Mouse (Mus musculus): ENCODE results near the gene Gcg. TPM values are rescaled to one million over a fixed set of nuclear protein-coding genes. Genes with fewer than 3 reads are reported as not detected.

Gene Gcg
- total RNA-seq, 2 experiments from 2014 or later: 0.50 TPM; not detected in 1

- H3K27ac ChIP-seq: no peak overlapping the region
- no peak for DNase-seq (ENCODE audit: extremely low spot score in 1 of 2, low spot score in 2 of 2)
- no peak for TF ChIP-seq CTCF (IDR thresholded peaks at IDR 0.05)
- intact Hi-C loops (cut with DNase I): no loop called here
- no peak overlapping the region for H3K4me3 ChIP-seq
These were observed 14.0 kb upstream of the Gcg start for GRCm38 (mm10) chr2:62497333-62498002.

- Histone ChIP-seq H3K4me3 (no peak overlapping the region), H3K27ac (peak overlapping the region; percentile 13; the same call in 1 of the 2 replicates)
- no peak for TF ChIP-seq CTCF (IDR thresholded peaks at IDR 0.05)
- intact Hi-C loops (cut with DNase I): loop anchor here (1.0 kb wide), 1 partner anchor 31 kb away; no protein-coding TSS in a partner anchor
- DNase-seq (ENCODE audit: extremely low spot score in 1 of 2, low spot score in 2 of 2): no peak
These were observed 12.0 kb upstream of the Gcg start for GRCm38 (mm10) chr2:62495407-62495806.

- H3K27ac ChIP-seq: peak overlapping the region; percentile 82
- DNase-seq (ENCODE audit: extremely low spot score in 1 of 2, low spot score in 2 of 2): no peak
- intact Hi-C loops (cut with DNase I): no loop called here
- no peak overlapping the region for H3K4me3 ChIP-seq
- no peak for TF ChIP-seq CTCF (IDR thresholded peaks at IDR 0.05)
These were observed 6.4 kb upstream of the Gcg start for GRCm38 (mm10) chr2:62489832-62490231.

GRCm38 (mm10) chr2:62484906-62485305 lies 1.5 kb upstream of the Gcg start:
- intact Hi-C loops (cut with DNase I): no loop called here
- TF ChIP-seq CTCF (IDR thresholded peaks at IDR 0.05): no peak; the same call in 1 of the 2 replicates
- no peak for DNase-seq (ENCODE audit: extremely low spot score in 1 of 2, low spot score in 2 of 2)
- Histone ChIP-seq H3K4me3 (no peak overlapping the region), H3K27ac (no peak overlapping the region)

- no peak overlapping the region for H3K27ac ChIP-seq
- no peak for TF ChIP-seq CTCF (IDR thresholded peaks at IDR 0.05)
- intact Hi-C loops (cut with DNase I): no loop called here
- DNase-seq (ENCODE audit: extremely low spot score in 1 of 2, low spot score in 2 of 2): no peak
- no peak overlapping the region for H3K4me3 ChIP-seq
These were observed 2.9 kb downstream of the Gcg start for GRCm38 (mm10) chr2:62480285-62481198.

- no peak for DNase-seq (ENCODE audit: extremely low spot score in 1 of 2, low spot score in 2 of 2)
- no peak overlapping the region for H3K27ac ChIP-seq
- intact Hi-C loops (cut with DNase I): no loop called here
- TF ChIP-seq CTCF (IDR thresholded peaks at IDR 0.05): no peak
- H3K4me3 ChIP-seq: no peak overlapping the region
These were observed 13.9 kb downstream of the Gcg start for GRCm38 (mm10) chr2:62469551-62469950.

- intact Hi-C loops (cut with DNase I): no loop called here
- DNase-seq (ENCODE audit: extremely low spot score in 1 of 2, low spot score in 2 of 2): no peak
- Histone ChIP-seq H3K4me3 (no peak overlapping the region), H3K27ac (no peak overlapping the region)
- no peak for TF ChIP-seq CTCF (IDR thresholded peaks at IDR 0.05)
These were observed 20.2 kb downstream of the Gcg start for GRCm38 (mm10) chr2:62463287-62463686.

GRCm38 (mm10) chr2:62462174-62462573 lies 21.3 kb downstream of the Gcg start:
- intact Hi-C loops (cut with DNase I): no loop called here
- H3K4me3 ChIP-seq: no peak overlapping the region
- H3K27ac ChIP-seq: no peak overlapping the region
- DNase-seq (ENCODE audit: extremely low spot score in 1 of 2, low spot score in 2 of 2): no peak
- no peak for TF ChIP-seq CTCF (IDR thresholded peaks at IDR 0.05)

GRCm38 (mm10) chr2:62460815-62461450 lies 22.5 kb downstream of the Gcg start:
- no peak for TF ChIP-seq CTCF (IDR thresholded peaks at IDR 0.05)
- Histone ChIP-seq H3K27ac (peak overlapping the region; percentile 68; the same call in 1 of the 2 replicates), H3K4me3 (no peak overlapping the region)
- no peak for DNase-seq (ENCODE audit: extremely low spot score in 1 of 2, low spot score in 2 of 2)
- intact Hi-C loops (cut with DNase I): loop anchor here (2.0 kb wide), 1 partner anchor 474 kb away; no protein-coding TSS in a partner anchor

- no peak for DNase-seq (ENCODE audit: extremely low spot score in 1 of 2, low spot score in 2 of 2)
- TF ChIP-seq CTCF (IDR thresholded peaks at IDR 0.05): no peak
- Histone ChIP-seq H3K4me3 (no peak overlapping the region), H3K27ac (peak overlapping the region; percentile 68)
- intact Hi-C loops (cut with DNase I): loop anchor here (2.0 kb wide), 1 partner anchor 473 kb away; no protein-coding TSS in a partner anchor
These were observed 23.2 kb downstream of the Gcg start for GRCm38 (mm10) chr2:62460231-62460710.
